Mouse (Mus musculus) limb, embryonic 14.5 days (tissue): ENCODE measurements at regions not wholly inside any gene's neighbourhood (a gene's known extent, or its start where the extent isn't known, plus 50 kb on each side); places are given as distances from the start of the nearest gene placed in this dataset.

Experiments used
- ATAC-seq: fragments of 200-750 bp; cut with Nextera tagmentation; 2 replicates; pipeline ENCODE4 v1.8.0; 2017; ENCODE audit warnings: low read depth, moderate number of reproducible peaks, moderate TSS enrichment; ENCODE audit not compliant: low FRiP score
- DNase-seq: peaks from one replicate; pipeline ENCODE4 v3.0.0-alpha.2; 2015; ENCODE audit warnings: low spot score
- H3K27ac ChIP-seq: fragments of 300-500 bp; sonication (generic); replicated peaks from 2 replicates; pipeline ENCODE4 v1.5.1; 2014; ENCODE audit warnings: low read depth, mild to moderate bottlenecking, low read length, moderate library complexity, mixed read lengths
- H3K27me3 ChIP-seq: fragments of 300-500 bp; sonication (generic); 2 replicates; pipeline ENCODE4 v1.6.1; 2014; ENCODE audit warnings: low read length, mixed read lengths; ENCODE audit not compliant: control insufficient read depth, insufficient read depth
- H3K36me3 ChIP-seq: fragments of 300-500 bp; sonication (generic); 2 replicates; pipeline ENCODE4 v1.6.1; 2014; ENCODE audit warnings: mild to moderate bottlenecking, low read length, moderate library complexity, mixed read lengths; ENCODE audit not compliant: control insufficient read depth, insufficient read depth
- H3K4me1 ChIP-seq: fragments of 300-500 bp; sonication (generic); 2 replicates; pipeline ENCODE4 v1.6.1; 2014; ENCODE audit warnings: antibody characterized with exemption, low read length, mixed read lengths; ENCODE audit not compliant: control insufficient read depth, insufficient read depth
- H3K4me2 ChIP-seq: fragments of 300-500 bp; sonication (generic); replicated peaks from 2 replicates; pipeline ENCODE4 v1.6.1; 2014; ENCODE audit warnings: low read depth, mild to moderate bottlenecking, low read length, moderate library complexity; ENCODE audit not compliant: severe bottlenecking
- H3K4me3 ChIP-seq: fragments of 300-500 bp; sonication (generic); replicated peaks from 2 replicates; pipeline ENCODE4 v1.5.1; 2014; ENCODE audit warnings: low read length
- H3K9ac ChIP-seq: fragments of 300-500 bp; sonication (generic); 2 replicates; pipeline ENCODE4 v1.6.1; 2014; ENCODE audit warnings: mild to moderate bottlenecking, low read depth, low read length, moderate library complexity; ENCODE audit not compliant: severe bottlenecking
- H3K9me3 ChIP-seq: fragments of 300-500 bp; sonication (generic); 2 replicates; pipeline ENCODE4 v1.6.1; 2016; ENCODE audit warnings: low read length; ENCODE audit not compliant: control insufficient read depth
- POLR2A ChIP-seq: fragments of 200-500 bp; IDR thresholded peaks from 2 replicates; pipeline ENCODE4 v1.8.0; 2012; ENCODE audit warnings: inconsistent platforms, mild to moderate bottlenecking, moderate library complexity, borderline replicate concordance; ENCODE audit not compliant: insufficient read depth, insufficient read length; ENCODE audit errors: extremely low read depth
- WGBS: fragments of 180-500 bp; shearing (Covaris S2); extraction: QIAGEN DNeasy Blood & Tissue Kit; methylation state at CpG from one replicate; pipeline ENCODE4 v1.1.7; 2014; 5-methylcytosine and 5-hydroxymethylcytosine counted together

DNA sequence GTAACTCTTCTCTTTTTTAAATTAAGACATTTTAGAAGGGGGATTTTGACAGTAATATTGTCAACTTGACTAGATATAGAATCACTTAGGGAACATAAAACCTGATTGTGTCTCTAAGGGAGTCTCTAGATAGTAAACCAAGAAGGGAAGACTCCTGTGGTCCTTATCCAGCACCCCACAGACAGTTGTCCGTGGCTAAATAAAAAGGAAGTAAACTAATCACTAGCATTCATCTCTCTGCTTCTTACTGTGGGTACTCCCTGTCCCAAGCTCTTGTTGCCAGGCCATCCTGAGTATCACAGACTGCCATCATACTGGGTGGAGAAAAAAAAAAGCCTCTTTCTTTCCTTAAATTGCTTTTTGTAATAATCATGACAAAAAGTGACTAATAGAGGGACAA, 248.2 kb upstream of the Dach1 start:
- TF ChIP-seq POLR2A: no peak
- no peak overlapping the region for H3K4me3 ChIP-seq
- H3K27ac ChIP-seq: no peak overlapping the region
- H3K4me1 ChIP-seq: no peaks in the 10 kb centered on the region
- DNase-seq (no peak), ATAC-seq (no peak)
- no peaks in the 10 kb centered on the region for H3K36me3 ChIP-seq
- H3K9ac ChIP-seq: no peak overlapping the region
- 46% methylated on average over 1 of the region's 1 CpGs for WGBS
- no peak overlapping the region for H3K4me2 ChIP-seq
- H3K9me3 ChIP-seq: no peaks in the 10 kb centered on the region
- no peaks in the 10 kb centered on the region for H3K27me3 ChIP-seq

DNA sequence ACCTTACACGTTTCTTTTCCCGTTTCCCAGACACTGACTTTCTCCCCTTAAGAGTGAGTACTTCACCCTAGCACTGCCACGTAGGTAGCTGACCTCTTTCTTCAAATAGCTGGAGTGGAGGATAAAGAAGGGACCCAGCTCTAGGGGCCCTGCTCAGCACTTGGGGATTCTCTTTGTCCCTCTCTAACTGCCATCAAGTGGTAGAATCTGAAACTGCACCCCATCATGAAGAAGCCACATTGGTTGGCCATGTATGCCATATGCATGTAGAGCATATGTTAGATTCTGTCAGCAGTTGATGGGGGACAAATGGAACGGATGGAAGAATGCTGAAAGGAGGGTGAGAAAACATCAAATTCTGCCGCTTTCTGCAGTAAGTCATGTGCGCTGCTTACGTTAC, 244.6 kb upstream of the Dach1 start:
- no peaks in the 10 kb centered on the region for H3K36me3 ChIP-seq
- no peak overlapping the region for H3K27ac ChIP-seq
- no peak overlapping the region for H3K4me3 ChIP-seq
- H3K9me3 ChIP-seq: no peaks in the 10 kb centered on the region
- H3K4me2 ChIP-seq: no peak overlapping the region
- no peak overlapping the region for H3K9ac ChIP-seq
- TF ChIP-seq POLR2A: no peak
- ATAC-seq (no peak), DNase-seq (no peak)
- 59% methylated on average over 7 of the region's 7 CpGs for WGBS
- H3K4me1 ChIP-seq: no peaks in the 10 kb centered on the region
- no peaks in the 10 kb centered on the region for H3K27me3 ChIP-seq

DNA sequence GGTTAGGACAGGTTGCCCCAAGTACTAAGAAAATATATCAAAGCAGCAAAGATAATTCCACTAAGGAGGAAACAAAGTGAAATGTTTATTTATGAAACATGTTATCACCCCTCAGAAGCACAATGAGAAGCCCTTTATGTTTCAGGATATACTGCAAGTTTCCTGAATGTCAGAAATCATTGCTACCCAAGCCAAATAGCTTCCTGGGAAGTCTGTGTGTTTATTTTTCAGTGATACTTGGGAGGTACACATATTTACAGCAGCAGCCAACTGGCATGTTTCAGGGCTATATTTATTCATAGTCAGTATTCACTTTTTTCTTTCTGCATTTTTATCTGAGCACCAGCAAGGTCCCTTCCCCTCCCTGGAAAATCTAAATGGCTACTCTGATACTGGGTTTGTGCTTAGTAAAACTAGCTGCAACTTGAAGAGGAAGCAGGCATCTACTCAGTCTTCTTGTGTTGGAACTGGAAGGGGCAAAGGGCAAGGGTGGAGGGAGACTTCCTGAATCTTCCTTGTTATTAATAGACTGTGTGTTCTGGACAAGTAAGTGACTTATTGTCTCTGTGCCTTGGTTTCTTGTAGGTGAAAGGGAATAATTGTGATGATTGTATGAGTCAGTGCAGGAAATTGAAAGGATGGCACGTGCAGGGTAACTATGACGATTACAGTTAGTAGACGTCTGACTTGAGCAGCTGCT, 236.5 kb upstream of the Dach1 start:
- TF ChIP-seq POLR2A: no peak
- no peaks in the 10 kb centered on the region for H3K9me3 ChIP-seq
- H3K27ac ChIP-seq: no peak overlapping the region
- DNase-seq: no peak
- no peaks in the 10 kb centered on the region for H3K4me1 ChIP-seq
- no peak overlapping the region for H3K4me3 ChIP-seq
- H3K27me3 ChIP-seq: no peaks in the 10 kb centered on the region
- no peaks in the 10 kb centered on the region for H3K36me3 ChIP-seq
- ATAC-seq: no peak
- H3K9ac ChIP-seq: no peak overlapping the region
- H3K4me2 ChIP-seq: no peak overlapping the region
- WGBS: 78% methylated on average over 3 of the region's 3 CpGs

DNA sequence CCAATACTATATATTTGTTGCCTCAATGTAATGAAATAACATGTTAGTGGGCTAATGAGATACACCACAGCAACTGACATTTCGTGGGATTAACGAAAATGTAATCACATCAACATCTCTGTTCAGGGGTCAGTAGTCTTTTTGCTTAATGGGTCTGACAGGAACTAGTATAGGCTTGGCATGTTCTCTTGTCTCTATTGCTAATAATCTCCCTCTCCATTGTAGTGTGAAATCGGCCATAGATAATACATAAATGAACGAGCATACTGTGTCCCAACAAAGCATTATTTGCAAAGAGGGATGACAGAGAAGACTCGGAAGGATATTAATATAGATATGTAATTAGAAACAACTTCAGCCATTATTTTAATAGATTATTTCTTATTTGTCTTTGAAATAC, 234.5 kb upstream of the Dach1 start:
- H3K9me3 ChIP-seq: no peaks in the 10 kb centered on the region
- no peaks in the 10 kb centered on the region for H3K4me1 ChIP-seq
- ATAC-seq: no peak
- H3K9ac ChIP-seq: no peak overlapping the region
- no peaks in the 10 kb centered on the region for H3K27me3 ChIP-seq
- no peak for DNase-seq
- H3K36me3 ChIP-seq: no peaks in the 10 kb centered on the region
- H3K27ac ChIP-seq: no peak overlapping the region
- H3K4me3 ChIP-seq: no peak overlapping the region
- 94% methylated on average over 5 of the region's 5 CpGs for WGBS
- H3K4me2 ChIP-seq: no peak overlapping the region
- TF ChIP-seq POLR2A: no peak

DNA sequence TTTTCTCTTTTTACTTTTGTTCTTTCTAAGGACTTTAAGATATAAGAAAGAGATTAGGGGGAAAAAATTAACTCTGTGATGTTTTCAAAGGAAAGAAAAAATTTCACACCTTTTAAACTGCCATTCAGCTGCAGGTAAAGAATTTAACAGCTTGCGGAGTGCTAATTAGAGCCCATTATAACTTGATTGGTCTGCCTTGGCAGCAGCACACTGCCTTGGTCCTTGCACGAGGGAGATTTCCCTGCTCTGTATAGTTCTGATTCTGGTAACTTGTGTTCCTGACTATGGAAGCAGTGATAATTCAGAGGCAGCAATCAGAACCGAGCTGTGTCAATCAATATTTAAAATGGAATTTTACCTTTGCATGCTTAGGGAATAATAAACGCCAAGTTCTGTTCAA, 218.3 kb upstream of the Dach1 start:
- Histone ChIP-seq H3K4me3 (no peak overlapping the region), H3K36me3 (no peaks in the 10 kb centered on the region), H3K9me3 (no peaks in the 10 kb centered on the region), H3K4me1 (no peaks in the 10 kb centered on the region), H3K9ac (no peak overlapping the region), H3K27ac (no peak overlapping the region), H3K4me2 (no peak overlapping the region), H3K27me3 (no peaks in the 10 kb centered on the region)
- no peak for DNase-seq
- ATAC-seq: no peak
- TF ChIP-seq POLR2A: no peak
- WGBS: 47% methylated on average over 4 of the region's 4 CpGs
